Mouse (Mus musculus) limb, embryonic 15.5 days (tissue): Measurements from ENCODE around the gene Bag6. TPM values are rescaled to one million over a fixed set of nuclear protein-coding genes. Genes with fewer than 3 reads are reported as not detected.

Experiments
- ATAC-seq: fragments of 200-750 bp; cut with Nextera tagmentation; 2 replicates; pipeline ENCODE4 v1.8.0; 2017; ENCODE audit warnings: low read depth, moderate TSS enrichment; ENCODE audit not compliant: insufficient number of reproducible peaks, low FRiP score, low TSS enrichment
- H3K27ac ChIP-seq: fragments of 300-500 bp; sonication (generic); 2 replicates; pipeline ENCODE4 v1.5.1; 2015; ENCODE audit warnings: moderate library complexity, mild to moderate bottlenecking, inconsistent platforms
- H3K27me3 ChIP-seq: fragments of 300-500 bp; sonication (generic); 2 replicates; pipeline ENCODE4 v1.6.1; 2015; ENCODE audit warnings: inconsistent platforms
- H3K36me3 ChIP-seq: fragments of 300-500 bp; sonication (generic); 2 replicates; pipeline ENCODE4 v1.6.1; 2015; ENCODE audit warnings: inconsistent platforms
- H3K4me1 ChIP-seq: fragments of 300-500 bp; sonication (generic); 2 replicates; pipeline ENCODE4 v1.6.1; 2015; ENCODE audit warnings: inconsistent platforms
- H3K4me2 ChIP-seq: fragments of 300-500 bp; sonication (generic); 2 replicates; pipeline ENCODE4 v1.6.1; 2015; ENCODE audit warnings: mild to moderate bottlenecking, inconsistent platforms
- H3K4me3 ChIP-seq: fragments of 300-500 bp; sonication (generic); 2 replicates; pipeline ENCODE4 v1.5.1; 2015; ENCODE audit warnings: mild to moderate bottlenecking, inconsistent platforms
- H3K9ac ChIP-seq: fragments of 300-500 bp; sonication (generic); 2 replicates; pipeline ENCODE4 v1.6.1; 2015; ENCODE audit warnings: inconsistent platforms
- H3K9me3 ChIP-seq: fragments of 300-500 bp; sonication (generic); 2 replicates; pipeline ENCODE4 v1.6.1; 2016; ENCODE audit warnings: inconsistent platforms
- WGBS: fragments of 180-500 bp; shearing (Covaris S2); methylation state at CpG from one replicate; pipeline ENCODE4 v1.1.7; 2015; 5-methylcytosine and 5-hydroxymethylcytosine counted together
- polyA plus RNA-seq: library from polyadenylated mRNA; unstranded; fragments of >200 nt; fragmentation: Nextera tagmentation; extraction: Ambion mirVana; gene quantifications from 2 replicates; pipeline ENCODE4 v1.2.1, GENCODE M21; 2015

The Bag6 gene
- polyA plus RNA-seq, 1 experiment from 2014 or later, result 51.8 TPM

DNA sequence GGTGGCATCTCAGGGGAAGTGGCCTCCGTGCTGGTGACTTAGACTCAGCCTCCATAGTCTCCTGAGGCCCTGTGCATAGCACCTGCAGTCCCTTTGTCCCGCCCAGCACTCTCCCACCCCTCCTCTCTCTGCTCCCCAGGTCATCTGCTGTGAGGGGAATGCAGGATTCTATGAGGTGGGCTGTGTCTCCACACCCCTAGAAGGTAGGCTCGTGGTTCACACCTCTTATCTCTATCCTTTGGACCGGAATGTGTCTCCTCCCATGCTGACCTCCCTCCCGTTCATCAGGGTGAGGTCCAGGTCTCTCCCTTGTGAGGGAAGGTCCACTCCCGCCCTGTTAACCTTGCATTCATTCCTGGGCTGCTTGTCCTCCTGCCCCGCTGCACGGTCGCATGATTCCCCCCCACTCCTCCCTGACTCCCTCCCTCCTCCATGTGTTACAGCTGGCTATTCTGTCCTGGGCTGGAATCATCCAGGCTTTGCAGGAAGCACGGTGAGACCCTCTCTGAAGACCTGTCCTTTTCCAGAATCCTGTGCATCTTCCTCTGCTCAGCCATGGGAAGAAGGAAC lies 34.7 kb upstream of the Bag6 start:
- H3K27me3 ChIP-seq, result no peaks in the 10 kb centered on the region
- H3K4me1 ChIP-seq, result no peaks in the 10 kb centered on the region
- H3K27ac ChIP-seq, result no peak overlapping the region
- H3K4me3 ChIP-seq, result no peak overlapping the region
- 77% methylated on average over 10 of the region's 10 CpGs for WGBS
- ATAC-seq, result no peak
- peaks cover 91% of the 10 kb centered on the region for H3K36me3 ChIP-seq
- no peaks in the 10 kb centered on the region for H3K9me3 ChIP-seq
- no peak overlapping the region for H3K9ac ChIP-seq
- no peak overlapping the region for H3K4me2 ChIP-seq

GRCm38 (mm10) chr17:35101161-35101560 lies 33.8 kb upstream of the Bag6 start:
- 84% methylated on average over 11 of the region's 11 CpGs for WGBS
- Histone ChIP-seq H3K27me3 (no peaks in the 10 kb centered on the region), H3K9me3 (no peaks in the 10 kb centered on the region), H3K36me3 (peaks cover 82% of the 10 kb centered on the region), H3K4me2 (no peak overlapping the region), H3K27ac (no peak overlapping the region), H3K9ac (no peak overlapping the region), H3K4me1 (peaks cover 7% of the 10 kb centered on the region; the same call in 1 of the 2 replicates), H3K4me3 (no peak overlapping the region)
- ATAC-seq, result no peak

DNA sequence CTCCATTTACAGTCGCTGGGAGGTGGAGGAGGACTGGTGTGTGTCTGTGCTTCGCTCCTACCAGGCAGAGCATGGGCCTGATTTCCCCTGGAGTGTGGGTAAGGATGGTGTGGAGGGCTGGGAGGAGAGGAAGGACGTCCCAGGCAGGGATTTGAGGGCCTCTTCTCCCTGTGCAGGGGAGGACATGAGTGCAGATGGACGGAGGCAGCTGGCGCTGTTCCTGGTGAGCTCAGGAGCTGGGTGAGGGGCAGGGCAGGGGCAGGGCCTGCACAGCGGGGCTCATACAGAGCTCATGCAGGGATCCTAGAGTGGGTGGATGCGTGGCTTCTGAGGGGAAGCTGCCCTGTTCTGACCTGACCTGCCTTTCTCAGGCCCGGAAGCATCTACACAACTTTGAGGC lies 32.7 kb upstream of the Bag6 start:
- Histone ChIP-seq H3K27ac (no peak overlapping the region), H3K4me1 (peaks cover 7% of the 10 kb centered on the region; the same call in 1 of the 2 replicates), H3K9ac (no peak overlapping the region), H3K4me2 (no peak overlapping the region), H3K4me3 (no peak overlapping the region), H3K36me3 (peaks cover 71% of the 10 kb centered on the region), H3K27me3 (no peaks in the 10 kb centered on the region), H3K9me3 (no peaks in the 10 kb centered on the region)
- no peak for ATAC-seq
- 67% methylated on average over 8 of the region's 8 CpGs for WGBS

- ATAC-seq, result no peak
- Histone ChIP-seq H3K27ac (no peak overlapping the region), H3K4me1 (peaks cover 7% of the 10 kb centered on the region; the same call in 1 of the 2 replicates), H3K36me3 (peaks cover 61% of the 10 kb centered on the region), H3K9ac (no peak overlapping the region), H3K9me3 (no peaks in the 10 kb centered on the region), H3K4me3 (no peak overlapping the region), H3K27me3 (no peaks in the 10 kb centered on the region), H3K4me2 (no peak overlapping the region)
- 75% methylated on average over 6 of the region's 6 CpGs for WGBS
Observed at GRCm38 (mm10) chr17:35103221-35103690, 31.7 kb upstream of the Bag6 start.

GRCm38 (mm10) chr17:35104079-35104478 lies 30.9 kb upstream of the Bag6 start:
- peaks cover 53% of the 10 kb centered on the region for H3K36me3 ChIP-seq
- no peak overlapping the region for H3K4me3 ChIP-seq

GRCm38 (mm10) chr17:35104754-35105153 lies 30.2 kb upstream of the Bag6 start:
- Histone ChIP-seq H3K27ac (no peak overlapping the region), H3K4me2 (no peak overlapping the region), H3K9me3 (no peaks in the 10 kb centered on the region), H3K36me3 (peaks cover 46% of the 10 kb centered on the region), H3K27me3 (no peaks in the 10 kb centered on the region), H3K9ac (no peak overlapping the region), H3K4me1 (peaks cover 7% of the 10 kb centered on the region; the same call in 1 of the 2 replicates), H3K4me3 (no peak overlapping the region)
- 87% methylated on average over 6 of the region's 6 CpGs for WGBS
- no peak for ATAC-seq

More at GRCm38 (mm10) chr17:35104079-35104478, 30.9 kb upstream of the Bag6 start:
- 87% methylated on average over 7 of the region's 7 CpGs for whole genome bisulfite sequencing
- H3K9ac ChIP-seq, result no peak overlapping the region
- ATAC-seq, result no peak
- no peaks in the 10 kb centered on the region for H3K27me3 ChIP-seq
- peaks cover 7% of the 10 kb centered on the region; the same call in 1 of the 2 replicates for H3K4me1 ChIP-seq
- H3K9me3 ChIP-seq, result no peaks in the 10 kb centered on the region
- H3K4me2 ChIP-seq, result no peak overlapping the region
- no peak overlapping the region for H3K27ac ChIP-seq

- H3K9ac ChIP-seq, result no peak overlapping the region
- ATAC-seq, result no peak
- H3K9me3 ChIP-seq, result no peaks in the 10 kb centered on the region
- H3K4me2 ChIP-seq, result no peak overlapping the region
- 22% methylated on average over 13 of the region's 13 CpGs for WGBS
- peaks cover 7% of the 10 kb centered on the region; the same call in 1 of the 2 replicates for H3K4me1 ChIP-seq
- no peak overlapping the region; the same call in 1 of the 2 replicates for H3K27ac ChIP-seq
- peaks cover 35% of the 10 kb centered on the region for H3K36me3 ChIP-seq
- H3K27me3 ChIP-seq, result no peaks in the 10 kb centered on the region
- no peak overlapping the region for H3K4me3 ChIP-seq
Observed at GRCm38 (mm10) chr17:35105740-35106389, 29.1 kb upstream of the Bag6 start.

DNA sequence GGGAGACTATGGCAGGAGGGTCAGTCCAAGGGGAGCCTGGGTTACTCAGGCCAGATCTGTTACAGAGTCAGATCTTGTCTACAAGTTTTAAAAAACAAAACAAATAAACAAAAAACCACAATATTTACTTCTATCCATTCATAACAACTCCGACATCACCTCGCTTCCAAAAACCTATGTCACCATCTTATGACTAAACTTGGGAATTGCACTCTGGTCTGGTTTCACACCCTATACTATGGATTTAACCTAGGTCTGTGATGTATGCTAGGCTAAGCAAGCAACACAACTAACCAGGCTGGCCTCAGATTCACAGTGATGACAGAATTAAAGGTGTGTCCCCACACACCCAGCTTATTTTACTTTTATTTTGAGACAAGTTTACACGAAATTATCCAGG lies 28.5 kb upstream of the Bag6 start:
- H3K4me1 ChIP-seq, result peaks cover 7% of the 10 kb centered on the region; the same call in 1 of the 2 replicates
- no peak overlapping the region for H3K27ac ChIP-seq
- ATAC-seq, result no peak
- H3K36me3 ChIP-seq, result peaks cover 28% of the 10 kb centered on the region
- no peak overlapping the region for H3K9ac ChIP-seq
- H3K9me3 ChIP-seq, result no peaks in the 10 kb centered on the region
- H3K4me2 ChIP-seq, result no peak overlapping the region
- no peaks in the 10 kb centered on the region for H3K27me3 ChIP-seq
- 60% methylated on average over 3 of the region's 3 CpGs for WGBS
- H3K4me3 ChIP-seq, result no peak overlapping the region

GRCm38 (mm10) chr17:35108097-35108496 lies 26.9 kb upstream of the Bag6 start, which contains the start of gene Ly6g5c:
Gene Ly6g5c (plus strand): TSS chr17:35108279.
- ATAC-seq, result no peak
- no peaks in the 10 kb centered on the region for H3K9me3 ChIP-seq
- H3K4me3 ChIP-seq, result no peak within 1 kb of the TSS
- H3K36me3 ChIP-seq, result peaks cover 13% of the 10 kb centered on the region
- WGBS, result 81% methylated on average over 6 of the region's 6 CpGs
- no peak within 1 kb of the TSS for H3K27ac ChIP-seq
- no peaks in the 10 kb centered on the region for H3K27me3 ChIP-seq
- H3K9ac ChIP-seq, result no peak within 1 kb of the TSS
- H3K4me2 ChIP-seq, result no peak within 1 kb of the TSS
- peaks cover 7% of the 10 kb centered on the region; the same call in 1 of the 2 replicates for H3K4me1 ChIP-seq

DNA sequence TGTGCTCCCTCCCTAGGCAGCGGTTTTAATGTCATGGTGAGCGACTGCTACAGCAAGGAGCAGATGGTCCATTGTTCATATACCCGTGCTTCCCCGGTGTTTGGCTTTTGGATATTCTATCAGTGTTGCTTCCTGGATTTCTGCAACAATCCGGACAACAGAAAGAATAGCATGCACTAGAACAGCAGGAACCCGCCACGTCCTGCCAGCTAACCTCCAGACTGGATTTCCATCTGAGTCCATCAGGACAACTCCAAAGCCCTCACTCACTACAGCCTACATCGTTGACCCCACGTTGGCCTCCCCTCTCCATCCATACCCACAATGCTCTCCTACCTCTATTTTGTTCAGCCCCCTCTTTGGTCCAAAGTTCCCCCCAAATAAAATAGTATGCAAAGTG lies 23.2 kb upstream of the Bag6 start:
- peaks cover 29% of the 10 kb centered on the region for H3K36me3 ChIP-seq
- no peak for ATAC-seq
- no peak overlapping the region for H3K4me2 ChIP-seq
- H3K9ac ChIP-seq, result no peak overlapping the region
- H3K27me3 ChIP-seq, result no peaks in the 10 kb centered on the region
- 81% methylated on average over 9 of the region's 9 CpGs for WGBS
- no peaks in the 10 kb centered on the region for H3K9me3 ChIP-seq
- no peaks in the 10 kb centered on the region for H3K4me1 ChIP-seq
- H3K27ac ChIP-seq, result no peak overlapping the region
- H3K4me3 ChIP-seq, result no peak overlapping the region

- peaks cover 55% of the 10 kb centered on the region for H3K36me3 ChIP-seq
- no peak within 1 kb of the TSS for H3K9ac ChIP-seq
- no peaks in the 10 kb centered on the region for H3K27me3 ChIP-seq
- ATAC-seq, result no peak
- WGBS, result 83% methylated on average over 8 of the region's 8 CpGs
- no peak within 1 kb of the TSS for H3K27ac ChIP-seq
- H3K4me1 ChIP-seq, result peaks cover 8% of the 10 kb centered on the region
- H3K4me3 ChIP-seq, result no peak within 1 kb of the TSS
- no peak within 1 kb of the TSS for H3K4me2 ChIP-seq
- no peaks in the 10 kb centered on the region for H3K9me3 ChIP-seq
Observed at GRCm38 (mm10) chr17:35115046-35116019, 19.6 kb upstream of the Bag6 start, which contains the start of gene Ly6g5b. Gene Ly6g5b (minus strand): TSS chr17:35115428.
